Mouse (Mus musculus): ENCODE data around the gene Wdr72. TPM values are rescaled to one million over a fixed set of nuclear protein-coding genes. Genes with fewer than 3 reads are reported as not detected.

Wdr72 gene
- polyA plus RNA-seq, 1 experiment from 2014 or later: 0.45 TPM

- TF ChIP-seq EP300 (IDR thresholded peaks at IDR 0.05): no peak
- TF ChIP-seq CTCF (IDR thresholded peaks at IDR 0.05): no peak
- H3K36me3 ChIP-seq (ENCODE audit: insufficient read depth, low read length): no peaks in the 10 kb centered on the region
- no peak overlapping the region for H3K9ac ChIP-seq (replicated peaks; ENCODE audit: low read depth)
- DNase-seq (ENCODE audit: low spot score): no peak
- H3K4me2 ChIP-seq (replicated peaks; ENCODE audit: low read depth, low read length): no peak overlapping the region
- ATAC-seq: no peak
- H3K4me1 ChIP-seq (ENCODE audit: insufficient read depth, low read depth, low read length): no peaks in the 10 kb centered on the region
- H3K4me3 ChIP-seq (ENCODE audit: low read depth, low read length): no peak overlapping the region
- H3K27me3 ChIP-seq (replicated peaks; ENCODE audit: insufficient read depth, low read length): no peaks in the 10 kb centered on the region
- H3K27ac ChIP-seq (ENCODE audit: low read length): no peak overlapping the region
- H3K9me3 ChIP-seq (ENCODE audit: low read length): no peaks in the 10 kb centered on the region
Observed at GRCm38 (mm10) chr9:74101591-74101990, 8.6 kb upstream of the Wdr72 start.

- H3K27me3 ChIP-seq (replicated peaks; ENCODE audit: insufficient read depth, low read length): no peaks in the 10 kb centered on the region
- TF ChIP-seq EP300 (IDR thresholded peaks at IDR 0.05) (no peak), CTCF (IDR thresholded peaks at IDR 0.05) (no peak)
- no peak overlapping the region for H3K9ac ChIP-seq (replicated peaks; ENCODE audit: low read depth)
- H3K4me1 ChIP-seq (ENCODE audit: insufficient read depth, low read depth, low read length): no peaks in the 10 kb centered on the region
- ATAC-seq (no peak), DNase-seq (ENCODE audit: low spot score) (no peak)
- H3K4me2 ChIP-seq (replicated peaks; ENCODE audit: low read depth, low read length): no peak overlapping the region
- H3K4me3 ChIP-seq (ENCODE audit: low read depth, low read length): no peak overlapping the region
- H3K36me3 ChIP-seq (ENCODE audit: insufficient read depth, low read length): no peaks in the 10 kb centered on the region
- H3K9me3 ChIP-seq (ENCODE audit: low read length): no peaks in the 10 kb centered on the region
- 93% methylated on average over 1 of the region's 1 CpGs for WGBS
- H3K27ac ChIP-seq (ENCODE audit: low read length): no peak overlapping the region
Observed at GRCm38 (mm10) chr9:74102615-74103014, 7.5 kb upstream of the Wdr72 start.

GRCm38 (mm10) chr9:74110461-74110816 is 283 bp downstream of the Wdr72 start:
- no peak for TF ChIP-seq CTCF (IDR thresholded peaks at IDR 0.05)
- TF ChIP-seq EP300 (IDR thresholded peaks at IDR 0.05): no peak
- WGBS: 3% methylated on average over 7 of the region's 7 CpGs
- no peak overlapping the region for H3K9ac ChIP-seq (replicated peaks; ENCODE audit: low read depth)
- H3K36me3 ChIP-seq (ENCODE audit: insufficient read depth, low read length): no peaks in the 10 kb centered on the region
- no peaks in the 10 kb centered on the region for H3K27me3 ChIP-seq (replicated peaks; ENCODE audit: insufficient read depth, low read length)
- peak overlapping the region; percentile 34 for H3K4me3 ChIP-seq (ENCODE audit: low read depth, low read length)
- H3K9me3 ChIP-seq (ENCODE audit: low read length): no peaks in the 10 kb centered on the region
- ATAC-seq: no peak
- no peaks in the 10 kb centered on the region for H3K4me1 ChIP-seq (ENCODE audit: insufficient read depth, low read depth, low read length)
- DNase-seq (ENCODE audit: low spot score): no peak
- H3K27ac ChIP-seq (ENCODE audit: low read length): no peak overlapping the region
- peak overlapping the region; percentile 53 for H3K4me2 ChIP-seq (replicated peaks; ENCODE audit: low read depth, low read length)

- DNase-seq (ENCODE audit: low spot score): no peak
- no peaks in the 10 kb centered on the region for H3K27me3 ChIP-seq (replicated peaks; ENCODE audit: insufficient read depth, low read length)
- WGBS: 78% methylated on average over 9 of the region's 9 CpGs
- H3K4me1 ChIP-seq (ENCODE audit: insufficient read depth, low read depth, low read length): no peaks in the 10 kb centered on the region
- no peak overlapping the region for H3K4me3 ChIP-seq (ENCODE audit: low read depth, low read length)
- H3K4me2 ChIP-seq (replicated peaks; ENCODE audit: low read depth, low read length): no peak overlapping the region
- H3K9ac ChIP-seq (replicated peaks; ENCODE audit: low read depth): no peak overlapping the region
- TF ChIP-seq EP300 (IDR thresholded peaks at IDR 0.05): no peak
- TF ChIP-seq CTCF (IDR thresholded peaks at IDR 0.05): no peak
- no peak overlapping the region for H3K27ac ChIP-seq (ENCODE audit: low read length)
- no peak for ATAC-seq
- no peaks in the 10 kb centered on the region for H3K36me3 ChIP-seq (ENCODE audit: insufficient read depth, low read length)
- H3K9me3 ChIP-seq (ENCODE audit: low read length): no peaks in the 10 kb centered on the region
Observed at GRCm38 (mm10) chr9:74112526-74112925, 2.4 kb downstream of the Wdr72 start.

- Histone ChIP-seq H3K9me3 (ENCODE audit: low read length) (no peaks in the 10 kb centered on the region), H3K36me3 (ENCODE audit: insufficient read depth, low read length) (no peaks in the 10 kb centered on the region), H3K4me2 (replicated peaks; ENCODE audit: low read depth, low read length) (no peak overlapping the region), H3K4me3 (ENCODE audit: low read depth, low read length) (no peak overlapping the region), H3K9ac (replicated peaks; ENCODE audit: low read depth) (no peak overlapping the region), H3K27me3 (replicated peaks; ENCODE audit: insufficient read depth, low read length) (no peaks in the 10 kb centered on the region), H3K27ac (ENCODE audit: low read length) (no peak overlapping the region), H3K4me1 (ENCODE audit: insufficient read depth, low read depth, low read length) (no peaks in the 10 kb centered on the region)
- DNase-seq (ENCODE audit: low spot score) (no peak), ATAC-seq (no peak)
- no peak for TF ChIP-seq CTCF (IDR thresholded peaks at IDR 0.05)
- TF ChIP-seq EP300 (IDR thresholded peaks at IDR 0.05): no peak
- WGBS: 58% methylated on average over 5 of the region's 5 CpGs
Observed at GRCm38 (mm10) chr9:74126222-74126621, 16.1 kb downstream of the Wdr72 start.

GRCm38 (mm10) chr9:74134010-74134409 is 23.9 kb downstream of the Wdr72 start:
- Histone ChIP-seq H3K4me3 (ENCODE audit: low read depth, low read length) (no peak overlapping the region), H3K9ac (replicated peaks; ENCODE audit: low read depth) (no peak overlapping the region), H3K4me2 (replicated peaks; ENCODE audit: low read depth, low read length) (no peak overlapping the region), H3K27me3 (replicated peaks; ENCODE audit: insufficient read depth, low read length) (no peaks in the 10 kb centered on the region), H3K4me1 (ENCODE audit: insufficient read depth, low read depth, low read length) (no peaks in the 10 kb centered on the region), H3K9me3 (ENCODE audit: low read length) (no peaks in the 10 kb centered on the region), H3K36me3 (ENCODE audit: insufficient read depth, low read length) (no peaks in the 10 kb centered on the region), H3K27ac (ENCODE audit: low read length) (no peak overlapping the region)
- ATAC-seq (no peak), DNase-seq (ENCODE audit: low spot score) (peak; percentile 14)
- WGBS: 19% methylated on average over 2 of the region's 2 CpGs
- TF ChIP-seq EP300 (IDR thresholded peaks at IDR 0.05): no peak
- TF ChIP-seq CTCF (IDR thresholded peaks at IDR 0.05): no peak

GRCm38 (mm10) chr9:74141864-74142263 is 31.7 kb downstream of the Wdr72 start:
- Histone ChIP-seq H3K27me3 (replicated peaks; ENCODE audit: insufficient read depth, low read length) (no peaks in the 10 kb centered on the region; the same call in 1 of the 2 replicates), H3K4me1 (ENCODE audit: insufficient read depth, low read depth, low read length) (no peaks in the 10 kb centered on the region), H3K4me2 (replicated peaks; ENCODE audit: low read depth, low read length) (no peak overlapping the region), H3K9me3 (ENCODE audit: low read length) (no peaks in the 10 kb centered on the region), H3K4me3 (ENCODE audit: low read depth, low read length) (no peak overlapping the region), H3K9ac (replicated peaks; ENCODE audit: low read depth) (no peak overlapping the region), H3K36me3 (ENCODE audit: insufficient read depth, low read length) (no peaks in the 10 kb centered on the region), H3K27ac (ENCODE audit: low read length) (no peak overlapping the region)
- DNase-seq (ENCODE audit: low spot score): peak; percentile 75
- TF ChIP-seq EP300 (IDR thresholded peaks at IDR 0.05): no peak
- peak; percentile 94 for TF ChIP-seq CTCF (IDR thresholded peaks at IDR 0.05)
- WGBS: 1% methylated on average over 3 of the region's 3 CpGs
- ATAC-seq: no peak

Data from lung, postnatal 0 days (tissue).